Mouse (Mus musculus) embryonic facial prominence, embryonic 13.5 days (tissue): ENCODE measurements around the gene Cers6. TPM values are rescaled to one million over a fixed set of nuclear protein-coding genes. Genes with fewer than 3 reads are reported as not detected.

Experiments
- ATAC-seq: fragments of 200-750 bp; cut with Nextera tagmentation; 2 replicates; pipeline ENCODE4 v1.8.0; 2017; ENCODE audit warnings: low read depth; ENCODE audit not compliant: insufficient number of reproducible peaks, insufficient read depth, low FRiP score, low TSS enrichment
- H3K27ac ChIP-seq: fragments of 300-500 bp; sonication (generic); 2 replicates; pipeline ENCODE4 v1.5.1; 2015; ENCODE audit warnings: moderate library complexity, mild to moderate bottlenecking, inconsistent platforms
- H3K27me3 ChIP-seq: fragments of 300-500 bp; sonication (generic); 2 replicates; pipeline ENCODE4 v1.6.1; 2015; ENCODE audit warnings: mild to moderate bottlenecking, inconsistent platforms
- H3K36me3 ChIP-seq: fragments of 300-500 bp; sonication (generic); 2 replicates; pipeline ENCODE4 v1.6.1; 2015; ENCODE audit warnings: mild to moderate bottlenecking, inconsistent platforms
- H3K4me1 ChIP-seq: fragments of 300-500 bp; sonication (generic); 2 replicates; pipeline ENCODE4 v1.6.1; 2015; ENCODE audit warnings: inconsistent platforms
- H3K4me2 ChIP-seq: fragments of 300-500 bp; sonication (generic); 2 replicates; pipeline ENCODE4 v1.6.1; 2015; ENCODE audit warnings: moderate library complexity, mild to moderate bottlenecking, inconsistent platforms
- H3K4me3 ChIP-seq: fragments of 300-500 bp; sonication (generic); 2 replicates; pipeline ENCODE4 v1.5.1; 2015; ENCODE audit warnings: mild to moderate bottlenecking, inconsistent platforms
- H3K9ac ChIP-seq: fragments of 300-500 bp; sonication (generic); 2 replicates; pipeline ENCODE4 v1.6.1; 2015; ENCODE audit warnings: mild to moderate bottlenecking, inconsistent platforms
- H3K9me3 ChIP-seq: fragments of 300-500 bp; sonication (generic); 2 replicates; pipeline ENCODE4 v1.6.1; 2016; ENCODE audit warnings: inconsistent platforms
- WGBS: fragments of 180-500 bp; shearing (Covaris S2); methylation state at CpG from one replicate; pipeline ENCODE4 v1.1.7; 2015; ENCODE audit warnings: mixed read lengths; 5-methylcytosine and 5-hydroxymethylcytosine counted together
- polyA plus RNA-seq: library from polyadenylated mRNA; unstranded; fragments of >200 nt; fragmentation: Nextera tagmentation; extraction: Ambion mirVana; gene quantifications from 2 replicates; pipeline ENCODE4 v1.2.1, GENCODE M21; 2015

The Cers6 gene
- polyA plus RNA-seq, 1 experiment from 2014 or later: 36.2 TPM

GRCm38 (mm10) chr2:68885766-68886496 lies 24.7 kb downstream of the Cers6 start:
- H3K4me3 ChIP-seq: no peak overlapping the region
- H3K36me3 ChIP-seq: no peaks in the 10 kb centered on the region
- peaks cover 33% of the 10 kb centered on the region for H3K4me1 ChIP-seq
- H3K27me3 ChIP-seq: no peaks in the 10 kb centered on the region
- H3K9me3 ChIP-seq: no peaks in the 10 kb centered on the region
- 0 out of 2 replicates have a peak overlapping the region, but pooled peaks have one; percentile 11 for H3K4me2 ChIP-seq
- H3K9ac ChIP-seq: no peak overlapping the region
- H3K27ac ChIP-seq: peak overlapping the region; percentile 7; the same call in 1 of the 2 replicates
- ATAC-seq: no peak
- 18% methylated on average over 4 of the region's 4 CpGs for WGBS

GRCm38 (mm10) chr2:68886661-68887060 lies 25.4 kb downstream of the Cers6 start:
- WGBS: 83% methylated on average over 4 of the region's 4 CpGs
- Histone ChIP-seq H3K4me1 (peaks cover 33% of the 10 kb centered on the region), H3K27me3 (no peaks in the 10 kb centered on the region), H3K9me3 (no peaks in the 10 kb centered on the region), H3K36me3 (no peaks in the 10 kb centered on the region), H3K4me3 (no peak overlapping the region), H3K4me2 (no peak overlapping the region), H3K9ac (no peak overlapping the region), H3K27ac (no peak overlapping the region)
- no peak for ATAC-seq

GRCm38 (mm10) chr2:68888094-68888705 lies 27.0 kb downstream of the Cers6 start:
- Histone ChIP-seq H3K9me3 (no peaks in the 10 kb centered on the region), H3K4me2 (no peak overlapping the region), H3K4me1 (peaks cover 33% of the 10 kb centered on the region), H3K27ac (no peak overlapping the region), H3K4me3 (no peak overlapping the region), H3K27me3 (no peaks in the 10 kb centered on the region), H3K36me3 (no peaks in the 10 kb centered on the region), H3K9ac (no peak overlapping the region)
- 72% methylated on average over 3 of the region's 3 CpGs for WGBS
- no peak for ATAC-seq

GRCm38 (mm10) chr2:68889661-68890170 lies 28.5 kb downstream of the Cers6 start:
- no peak for ATAC-seq
- Histone ChIP-seq H3K9me3 (no peaks in the 10 kb centered on the region), H3K27ac (no peak overlapping the region), H3K27me3 (no peaks in the 10 kb centered on the region), H3K4me1 (peaks cover 31% of the 10 kb centered on the region), H3K4me2 (no peak overlapping the region), H3K36me3 (no peaks in the 10 kb centered on the region), H3K4me3 (no peak overlapping the region), H3K9ac (no peak overlapping the region)
- WGBS: 83% methylated on average over 5 of the region's 5 CpGs

DNA sequence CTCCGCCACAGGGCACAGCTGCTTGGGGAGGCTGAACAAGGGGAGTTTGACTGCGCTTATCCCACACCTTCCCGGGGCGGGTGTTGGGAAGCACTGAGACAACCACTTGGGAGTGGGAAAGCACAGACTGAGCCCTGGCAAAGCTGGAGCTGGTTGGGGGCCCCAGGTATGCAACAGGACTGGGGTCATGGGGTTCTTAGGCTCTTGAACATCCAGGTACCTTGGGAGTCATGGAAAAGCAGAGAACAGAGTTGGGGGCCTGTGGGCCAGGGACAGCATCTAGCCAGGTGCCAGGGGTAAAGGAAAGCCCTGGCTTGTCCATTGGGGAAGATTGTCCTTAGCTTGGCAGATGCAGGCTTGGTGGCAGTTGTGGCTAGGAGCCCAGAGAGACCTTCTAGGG lies 31.2 kb downstream of the Cers6 start:
- H3K4me2 ChIP-seq: no peak overlapping the region
- H3K27ac ChIP-seq: no peak overlapping the region
- no peaks in the 10 kb centered on the region for H3K27me3 ChIP-seq
- no peaks in the 10 kb centered on the region for H3K36me3 ChIP-seq
- H3K9me3 ChIP-seq: no peaks in the 10 kb centered on the region
- peaks cover 8% of the 10 kb centered on the region for H3K4me1 ChIP-seq
- H3K4me3 ChIP-seq: no peak overlapping the region
- H3K9ac ChIP-seq: no peak overlapping the region
- 96% methylated on average over 4 of the region's 4 CpGs for WGBS
- ATAC-seq: no peak

- H3K4me3 ChIP-seq: no peak overlapping the region
- no peak overlapping the region for H3K27ac ChIP-seq
- no peak for ATAC-seq
- no peaks in the 10 kb centered on the region for H3K4me1 ChIP-seq
- H3K9ac ChIP-seq: no peak overlapping the region
- H3K4me2 ChIP-seq: no peak overlapping the region
- WGBS: 67% methylated on average over 10 of the region's 10 CpGs
- no peaks in the 10 kb centered on the region for H3K9me3 ChIP-seq
- no peaks in the 10 kb centered on the region for H3K27me3 ChIP-seq
- H3K36me3 ChIP-seq: no peaks in the 10 kb centered on the region
Measured at GRCm38 (mm10) chr2:68895044-68895764, 34.0 kb downstream of the Cers6 start.

- Histone ChIP-seq H3K9me3 (no peaks in the 10 kb centered on the region), H3K36me3 (no peaks in the 10 kb centered on the region), H3K9ac (no peak overlapping the region), H3K27me3 (no peaks in the 10 kb centered on the region), H3K4me3 (no peak overlapping the region), H3K4me2 (no peak overlapping the region), H3K4me1 (no peaks in the 10 kb centered on the region), H3K27ac (no peak overlapping the region)
- WGBS: 76% methylated on average over 4 of the region's 4 CpGs
- ATAC-seq: no peak
Measured at GRCm38 (mm10) chr2:68896196-68896595, 35.0 kb downstream of the Cers6 start.

- no peak overlapping the region for H3K4me2 ChIP-seq
- 80% methylated on average over 7 of the region's 7 CpGs for WGBS
- H3K4me1 ChIP-seq: no peaks in the 10 kb centered on the region
- no peaks in the 10 kb centered on the region for H3K36me3 ChIP-seq
- H3K4me3 ChIP-seq: no peak overlapping the region
- H3K9me3 ChIP-seq: no peaks in the 10 kb centered on the region
- H3K27ac ChIP-seq: no peak overlapping the region
- H3K9ac ChIP-seq: no peak overlapping the region
- H3K27me3 ChIP-seq: no peaks in the 10 kb centered on the region
- no peak for ATAC-seq
Measured at GRCm38 (mm10) chr2:68899770-68900521, 38.7 kb downstream of the Cers6 start.

DNA sequence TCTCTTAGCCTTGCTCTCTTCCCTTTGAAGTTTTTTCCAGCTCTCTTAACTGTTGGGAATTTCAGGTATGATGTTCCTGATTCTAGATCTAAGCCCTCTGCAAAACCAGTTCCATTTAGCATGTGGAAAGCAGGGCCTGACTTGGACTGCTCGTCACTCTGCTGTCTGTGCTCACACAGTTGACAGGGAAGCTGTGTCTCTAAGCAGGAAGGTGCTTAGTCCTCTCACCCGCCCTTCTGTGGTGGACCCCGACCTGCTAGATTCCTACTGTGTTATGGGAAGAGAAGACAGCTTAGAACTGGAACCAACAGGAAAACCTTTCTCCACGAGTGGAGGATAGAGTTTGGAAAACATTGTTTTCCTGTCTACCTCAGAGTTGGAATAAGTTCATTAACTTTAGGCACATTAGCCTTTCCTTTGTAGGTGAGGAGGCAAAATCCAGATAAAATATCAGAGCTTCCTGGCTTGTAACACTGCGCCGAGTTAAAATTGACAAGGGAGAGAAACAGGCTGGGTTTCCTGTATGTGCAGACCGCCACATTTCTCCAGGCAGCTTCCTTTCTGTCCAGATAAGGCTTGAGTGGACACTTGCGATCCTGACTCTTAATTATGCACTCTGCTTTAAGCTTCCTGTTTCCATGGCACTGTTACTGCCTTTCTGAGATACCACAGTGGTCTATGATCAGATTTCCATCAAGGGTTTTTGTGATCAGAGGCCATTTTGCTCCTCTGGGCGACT lies 39.6 kb downstream of the Cers6 start:
- Histone ChIP-seq H3K4me2 (no peak overlapping the region), H3K27ac (no peak overlapping the region), H3K9me3 (no peaks in the 10 kb centered on the region), H3K9ac (no peak overlapping the region), H3K36me3 (no peaks in the 10 kb centered on the region), H3K4me1 (no peaks in the 10 kb centered on the region), H3K4me3 (no peak overlapping the region), H3K27me3 (no peaks in the 10 kb centered on the region)
- ATAC-seq: no peak
- 72% methylated on average over 9 of the region's 9 CpGs for WGBS

DNA sequence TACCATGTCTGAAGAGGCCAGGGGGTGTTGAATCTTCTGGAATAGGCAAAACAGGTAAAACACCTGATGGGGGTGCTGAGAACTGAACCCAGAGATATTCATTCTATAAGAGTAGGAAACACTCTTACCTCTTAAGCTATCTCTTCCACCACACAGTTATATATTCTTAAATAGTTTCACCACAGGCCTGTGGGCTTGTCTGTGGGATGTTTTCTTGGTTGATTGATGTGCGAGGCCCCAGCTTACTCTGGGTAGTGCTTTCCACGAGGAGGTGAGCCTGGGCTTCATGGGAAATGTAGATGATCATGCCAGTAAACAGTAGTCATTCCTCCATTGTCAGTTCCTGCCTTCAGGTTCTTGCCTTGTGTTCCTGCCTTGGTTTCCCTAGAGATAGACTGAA lies 40.5 kb downstream of the Cers6 start:
- H3K9me3 ChIP-seq: no peaks in the 10 kb centered on the region
- H3K4me3 ChIP-seq: no peak overlapping the region
- H3K4me1 ChIP-seq: no peaks in the 10 kb centered on the region
- H3K27me3 ChIP-seq: no peaks in the 10 kb centered on the region
- H3K4me2 ChIP-seq: no peak overlapping the region
- no peak for ATAC-seq
- 85% methylated on average over 2 of the region's 2 CpGs for WGBS
- no peak overlapping the region for H3K27ac ChIP-seq
- H3K9ac ChIP-seq: no peak overlapping the region
- no peaks in the 10 kb centered on the region for H3K36me3 ChIP-seq

DNA sequence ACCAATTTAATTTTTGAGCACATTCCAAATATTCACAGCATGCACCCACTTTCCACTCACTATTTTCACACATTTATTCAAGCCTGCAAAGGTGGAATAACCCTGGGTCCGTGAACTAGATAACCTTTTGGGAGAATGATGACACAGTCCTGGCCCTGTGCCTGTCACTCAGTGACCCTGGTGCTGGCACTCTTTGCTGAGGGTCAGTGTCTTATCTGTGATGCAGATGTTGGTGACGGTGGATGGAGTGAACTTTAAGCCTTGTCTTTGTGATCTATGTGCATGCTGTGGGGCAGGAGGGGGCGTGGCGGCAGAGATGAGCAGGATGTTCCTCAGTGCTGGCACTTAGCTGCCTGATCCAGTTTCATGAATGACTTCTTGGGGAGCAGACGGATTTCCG lies 41.3 kb downstream of the Cers6 start:
- no peak for ATAC-seq
- Histone ChIP-seq H3K4me3 (no peak overlapping the region), H3K36me3 (no peaks in the 10 kb centered on the region), H3K9ac (no peak overlapping the region), H3K4me2 (no peak overlapping the region), H3K9me3 (no peaks in the 10 kb centered on the region), H3K27ac (no peak overlapping the region), H3K27me3 (no peaks in the 10 kb centered on the region), H3K4me1 (no peaks in the 10 kb centered on the region)
- 83% methylated on average over 6 of the region's 6 CpGs for WGBS
